Mouse (Mus musculus) urinary bladder, adult 18-20 months (tissue): Measurements from ENCODE around the gene Plxna2.

ENCODE experiments used
- DNase-seq, 2 experiments: peaks; one replicate each; pipeline ENCODE4 v3.0.0; 2022; ENCODE audit warnings: low spot score in 2 of 2, mixed read lengths in 2 of 2

Plxna2 gene

GRCm38 (mm10) chr1:194617918-194618317 is at the start of gene Plxna2:
Plxna2 (plus strand) TSS chr1:194618218.
- DNase-seq = no peak

GRCm38 (mm10) chr1:194573870-194574269 is 44.1 kb upstream of the Plxna2 start:
- no peak for DNase-seq

DNA sequence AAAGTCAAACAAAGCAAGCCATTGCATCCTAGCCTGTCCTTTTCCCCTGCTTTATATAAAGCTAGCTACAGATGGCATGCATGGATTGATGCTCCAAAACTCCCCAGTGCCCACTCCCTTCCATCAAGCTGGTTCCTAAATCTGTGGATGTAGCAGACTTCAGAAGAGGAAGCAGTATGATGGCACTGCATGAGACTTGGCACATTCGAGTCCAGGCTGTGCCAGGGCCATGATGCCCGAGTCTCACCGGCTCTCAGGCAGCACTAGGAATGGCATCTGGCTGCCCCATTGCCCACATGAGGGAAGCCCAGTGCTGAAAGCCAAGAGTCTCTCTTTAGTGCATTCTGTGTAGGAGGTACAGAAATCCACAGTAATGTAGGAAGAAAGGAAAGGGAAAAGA is 39.7 kb upstream of the Plxna2 start:
- no peak for DNase-seq

DNA sequence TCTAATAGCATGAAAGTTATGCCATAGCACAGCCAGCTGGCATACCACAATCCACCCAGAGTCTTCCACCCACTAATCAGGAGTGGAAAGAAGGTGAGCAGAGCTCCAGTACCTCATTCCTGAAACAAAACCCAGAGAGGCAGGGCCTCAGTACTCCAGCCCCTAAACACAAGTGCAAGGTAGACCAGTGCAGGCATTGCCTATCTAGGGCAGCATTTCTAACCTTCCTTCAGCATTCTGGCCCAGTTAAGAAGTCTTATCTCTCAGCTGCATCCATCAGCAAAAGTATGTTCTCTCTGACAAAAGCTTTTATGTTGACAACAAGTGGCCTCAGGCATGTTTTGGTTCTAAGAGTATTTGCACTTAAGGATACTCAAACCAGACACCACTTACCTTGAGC is 37.5 kb upstream of the Plxna2 start:
- DNase-seq = no peak

DNA sequence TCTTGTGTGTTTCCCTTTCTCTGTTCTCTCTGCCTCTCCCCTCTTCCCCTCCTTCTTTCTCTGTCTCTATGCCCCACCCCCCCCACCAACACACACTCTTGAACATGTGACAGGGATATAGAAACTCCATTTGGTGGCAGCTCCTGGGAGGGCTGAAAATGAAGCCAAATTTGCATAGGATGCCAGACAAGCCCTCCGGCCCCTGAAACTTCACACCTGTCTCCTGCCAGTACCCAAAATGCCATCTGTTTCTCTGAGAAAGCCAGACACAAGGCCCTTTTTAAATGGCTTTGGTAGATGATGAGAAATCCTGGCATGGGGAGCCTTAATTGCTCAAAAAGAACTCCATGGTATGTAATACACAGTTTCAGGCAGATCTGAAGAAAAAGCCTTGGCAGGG is 31.3 kb upstream of the Plxna2 start:
- no peak for DNase-seq

DNA sequence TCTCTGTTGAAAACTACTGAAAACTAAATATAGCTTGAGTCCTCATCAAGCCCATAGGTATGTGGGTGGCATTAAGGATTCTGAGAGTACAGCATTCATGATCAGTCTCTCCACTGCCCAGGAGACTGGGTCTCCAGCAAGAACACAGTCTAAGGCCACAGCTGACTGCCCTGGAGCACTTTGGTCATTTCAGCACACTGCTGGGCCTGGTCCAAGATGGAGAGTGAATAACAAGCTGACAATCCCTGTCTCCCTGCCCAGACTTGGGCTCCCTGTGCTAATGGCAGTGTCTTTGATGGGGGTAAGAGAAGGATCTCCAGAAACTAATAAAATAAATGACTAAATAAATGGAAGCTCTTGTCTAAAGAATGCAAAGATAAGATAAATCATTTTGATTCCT is 30.5 kb upstream of the Plxna2 start:
- DNase-seq = no peak

DNA sequence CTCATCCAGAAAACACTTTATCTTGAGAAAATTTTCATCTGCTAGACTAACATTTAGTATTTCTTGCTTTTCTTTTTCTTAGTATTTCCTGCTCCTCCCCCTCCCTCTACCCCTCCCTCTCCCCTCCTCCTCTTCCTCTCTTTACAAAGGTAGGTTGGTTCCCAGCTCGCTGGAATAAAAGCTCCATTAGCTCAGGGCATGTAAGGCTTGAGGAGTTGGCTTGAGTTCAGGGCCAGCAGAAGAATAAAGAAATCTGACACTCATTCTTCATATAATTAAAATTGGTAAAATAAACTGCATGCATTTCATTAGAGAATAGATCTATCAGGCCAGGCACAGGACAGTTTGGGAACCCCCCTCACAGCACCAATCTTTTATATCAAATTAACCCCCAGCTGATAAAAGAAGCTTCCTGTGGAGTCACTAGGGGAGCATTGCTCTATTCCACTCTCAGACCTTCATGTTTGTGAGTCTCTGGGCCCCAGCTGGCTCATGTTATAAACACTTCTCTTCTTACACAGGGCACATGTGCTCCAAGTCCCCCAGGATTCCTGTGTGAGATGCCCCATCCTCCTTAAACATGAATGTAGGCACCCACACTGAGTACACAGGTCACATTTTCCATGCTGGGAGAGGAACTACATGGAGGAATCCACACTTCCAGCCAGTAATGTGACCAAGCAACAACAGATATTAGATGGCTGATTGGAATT is 29.9 kb upstream of the Plxna2 start:
- no peak for DNase-seq

GRCm38 (mm10) chr1:194588711-194589451 is 29.1 kb upstream of the Plxna2 start:
- DNase-seq = no peak

- no peak for DNase-seq
Measured at GRCm38 (mm10) chr1:194593155-194593554, 24.9 kb upstream of the Plxna2 start.

DNA sequence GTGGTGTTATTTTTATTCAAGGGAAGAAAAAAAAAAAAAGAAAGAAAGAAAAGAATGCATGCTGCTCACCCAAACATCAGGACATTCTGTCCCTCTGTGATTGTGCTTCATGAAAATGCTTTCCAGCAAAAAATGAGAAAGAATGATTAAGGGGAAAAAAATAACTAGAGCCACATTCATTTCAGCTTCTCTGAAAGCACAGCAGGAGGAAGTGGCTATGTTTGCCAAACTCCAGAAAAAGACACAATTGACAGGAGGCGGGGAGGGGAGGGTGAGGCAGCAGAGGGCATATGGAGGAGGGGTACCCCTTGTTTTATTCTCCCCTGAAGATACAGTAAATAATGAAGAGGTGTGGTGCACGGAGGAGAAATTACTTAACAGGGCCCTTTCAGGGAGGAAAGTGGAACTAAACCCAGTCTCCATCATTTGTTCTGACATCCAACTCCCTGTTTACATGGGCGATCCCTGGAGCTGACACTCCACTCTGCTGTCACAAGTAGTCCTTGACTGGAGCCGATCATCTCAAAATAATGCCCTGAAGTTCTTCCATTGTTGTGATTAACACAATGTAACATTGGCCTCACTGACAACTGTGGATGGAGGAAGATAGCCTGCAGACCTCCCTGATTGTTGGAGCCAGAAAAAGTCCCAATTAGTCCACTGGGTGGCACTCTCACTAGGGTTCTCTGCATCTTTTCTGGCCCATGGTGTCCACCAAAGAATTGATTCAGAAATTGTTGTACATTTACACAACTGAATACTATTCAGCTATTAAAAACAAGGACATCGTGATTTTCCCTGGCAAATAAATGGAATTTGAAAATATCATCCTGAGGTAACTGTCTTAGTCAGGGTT is 10.4 kb upstream of the Plxna2 start:
- no peak for DNase-seq

DNA sequence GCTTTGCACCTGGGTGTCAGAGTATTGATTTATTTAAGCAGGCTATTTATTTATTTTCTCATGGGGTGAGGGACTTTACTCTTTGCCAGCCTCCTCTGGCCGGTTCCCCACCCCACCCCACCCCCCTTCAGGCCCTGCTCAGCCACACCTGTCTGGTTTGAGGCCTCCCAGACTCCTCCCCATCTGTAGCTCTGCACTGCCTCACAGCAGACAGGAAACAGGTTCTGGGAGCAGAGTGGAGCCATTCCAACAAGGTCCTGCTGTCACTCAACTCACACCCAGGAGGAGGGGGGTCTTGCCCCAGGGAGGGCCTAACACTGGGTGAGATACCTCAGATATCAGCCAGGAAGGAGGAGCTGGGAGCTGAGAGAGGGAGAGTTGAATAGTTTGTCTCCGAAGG is 7.5 kb upstream of the Plxna2 start:
- no peak for DNase-seq

GRCm38 (mm10) chr1:194612628-194613027 is 5.4 kb upstream of the Plxna2 start:
- DNase-seq = no peak

GRCm38 (mm10) chr1:194613271-194613834 is 4.7 kb upstream of the Plxna2 start:
- no peak for DNase-seq

- DNase-seq = no peak
Measured at GRCm38 (mm10) chr1:194613923-194614830, 3.8 kb upstream of the Plxna2 start.

DNA sequence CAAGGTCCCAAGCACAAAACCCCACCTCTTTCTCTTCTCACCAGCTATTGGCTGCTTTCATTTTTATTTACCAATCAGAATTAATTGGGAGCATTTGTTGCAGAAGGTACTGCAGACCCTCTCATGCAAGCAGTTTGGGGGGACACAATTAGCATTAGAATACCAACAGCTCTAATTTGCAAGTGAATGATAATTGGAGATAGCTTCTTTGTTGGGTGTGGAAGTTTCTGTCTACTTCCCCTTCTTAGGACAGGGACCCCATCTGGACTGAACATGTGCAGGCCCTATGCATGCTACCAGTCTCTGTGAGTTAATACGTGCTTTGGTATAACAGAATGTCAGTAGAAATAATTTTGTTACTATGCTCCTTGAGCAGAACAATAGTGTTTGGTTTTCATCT is 1.9 kb upstream of the Plxna2 start:
- DNase-seq = no peak

DNA sequence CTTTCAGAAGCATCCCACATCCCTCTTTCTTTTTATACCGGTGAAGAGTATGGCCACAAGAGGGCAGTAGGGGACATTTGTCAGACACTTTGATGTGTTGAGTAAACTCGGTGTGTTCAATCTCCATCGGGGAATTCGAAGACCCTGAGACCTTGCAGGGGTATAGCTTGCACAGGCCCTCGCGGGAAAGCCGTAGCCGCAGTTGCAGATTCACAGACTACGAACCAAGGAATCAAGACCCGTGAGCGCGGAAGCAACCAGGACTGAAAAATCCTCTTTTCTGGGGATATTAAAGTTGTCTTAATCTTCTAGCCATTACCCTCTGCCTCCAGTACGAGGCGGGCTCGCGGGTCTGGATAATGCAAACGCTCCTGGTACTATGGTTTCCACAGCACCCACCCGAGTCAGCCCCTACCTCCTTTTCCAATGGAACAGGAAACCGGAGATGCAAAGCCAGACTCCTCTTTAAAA is 858 bp downstream of the Plxna2 start:
- DNase-seq = peak; percentile 61 to 74

- peak; percentile 80 to 87 for DNase-seq
Measured at GRCm38 (mm10) chr1:194619353-194620244, 1.6 kb downstream of the Plxna2 start.

- DNase-seq = peak; percentile 39 to 75
Measured at GRCm38 (mm10) chr1:194620245-194620991, 2.4 kb downstream of the Plxna2 start.

- DNase-seq = no peak
Measured at GRCm38 (mm10) chr1:194622174-194622573, 4.2 kb downstream of the Plxna2 start.
